Mouse (Mus musculus) kidney, postnatal 0 days (tissue): ENCODE data around the gene Trir. TPM values are rescaled to one million over a fixed set of nuclear protein-coding genes. Genes with fewer than 3 reads are reported as not detected.

Experiments
- ATAC-seq: fragments of 200-750 bp; cut with Nextera tagmentation; replicated peaks from 2 replicates; pipeline ENCODE4 v1.8.0; 2017; ENCODE audit warnings: low read depth, moderate number of reproducible peaks, moderate TSS enrichment, moderate library complexity; ENCODE audit not compliant: low FRiP score
- DNase-seq: peaks from one replicate; pipeline ENCODE4 v3.0.0-alpha.2; 2016; ENCODE audit warnings: low spot score
- H3K27ac ChIP-seq: fragments of 300-500 bp; sonication (generic); 2 replicates; pipeline ENCODE4 v1.5.1; 2014; ENCODE audit warnings: mild to moderate bottlenecking
- H3K27me3 ChIP-seq: fragments of 300-500 bp; sonication (generic); 2 replicates; pipeline ENCODE4 v1.6.1; 2014; ENCODE audit warnings: low read length, mixed read lengths; ENCODE audit not compliant: insufficient read depth
- H3K36me3 ChIP-seq: fragments of 300-500 bp; sonication (generic); 2 replicates; pipeline ENCODE4 v1.6.1; 2014; ENCODE audit warnings: low read length, mixed read lengths; ENCODE audit not compliant: insufficient read depth
- H3K4me1 ChIP-seq: fragments of 300-500 bp; sonication (generic); replicated peaks from 2 replicates; pipeline ENCODE4 v1.6.1; 2014; ENCODE audit warnings: antibody characterized with exemption, low read length, mixed read lengths; ENCODE audit not compliant: insufficient read depth
- H3K4me2 ChIP-seq: fragments of 300-500 bp; sonication (generic); 2 replicates; pipeline ENCODE4 v1.6.1; 2014; ENCODE audit warnings: mild to moderate bottlenecking, low read length, moderate library complexity, mixed read lengths
- H3K4me3 ChIP-seq: fragments of 300-500 bp; sonication (generic); replicated peaks from 2 replicates; pipeline ENCODE4 v1.5.1; 2014; ENCODE audit warnings: low read depth, low read length
- H3K9ac ChIP-seq: fragments of 300-500 bp; sonication (generic); 2 replicates; pipeline ENCODE4 v1.6.1; 2014; ENCODE audit warnings: low read depth, low read length
- H3K9me3 ChIP-seq: fragments of 300-500 bp; sonication (generic); replicated peaks from 2 replicates; pipeline ENCODE4 v1.6.1; 2016; ENCODE audit warnings: low read length, inconsistent platforms, mixed read lengths
- CTCF ChIP-seq: IDR thresholded peaks from 2 replicates; pipeline ENCODE4 v1.5.1; 2016; ENCODE audit warnings: antibody characterized with exemption, low read depth, mild to moderate bottlenecking, moderate library complexity
- WGBS: fragments of 180-500 bp; shearing (Covaris S2); extraction: QIAGEN DNeasy Blood & Tissue Kit; methylation state at CpG from one replicate; pipeline ENCODE4 v1.1.7; 2014; 5-methylcytosine and 5-hydroxymethylcytosine counted together
- polyA plus RNA-seq: library from polyadenylated mRNA; unstranded; fragments of >200 nt; fragmentation: Nextera tagmentation; extraction: Ambion mirVana; gene quantifications from 2 replicates; pipeline ENCODE4 v1.2.1, GENCODE M21; 2015

Trir gene
- polyA plus RNA-seq, 1 experiment from 2014 or later = 131 TPM

DNA sequence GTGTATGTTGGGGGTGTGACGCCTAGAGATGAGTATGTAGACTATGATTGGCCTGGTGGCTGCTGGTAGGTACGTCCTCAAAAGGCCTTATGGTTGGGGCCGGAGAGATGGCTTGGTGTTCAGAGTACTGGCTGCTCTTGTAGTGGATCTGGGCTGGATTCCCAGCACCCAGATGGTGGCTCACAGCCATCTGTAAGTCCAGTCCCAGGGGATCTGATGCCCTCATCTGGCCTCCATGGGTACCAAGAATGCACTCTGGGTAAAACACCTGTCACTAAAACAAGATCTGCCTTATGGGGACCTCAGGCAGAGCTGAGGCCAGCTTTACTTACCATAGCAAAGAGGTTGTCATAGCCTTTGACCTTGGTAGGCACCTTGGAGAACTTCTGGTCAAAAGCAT is 2.8 kb upstream of the Trir start:
- Histone ChIP-seq H3K27me3 (no peaks in the 10 kb centered on the region), H3K27ac (no peak overlapping the region), H3K4me1 (peaks cover 12% of the 10 kb centered on the region), H3K9me3 (no peaks in the 10 kb centered on the region), H3K4me3 (no peak overlapping the region), H3K9ac (no peak overlapping the region), H3K36me3 (peaks cover 21% of the 10 kb centered on the region), H3K4me2 (peak overlapping the region; percentile 93; the same call in 1 of the 2 replicates)
- TF ChIP-seq CTCF = no peak
- DNase-seq (no peak), ATAC-seq (no peak)
- 94% methylated on average over 3 of the region's 3 CpGs for WGBS

DNA sequence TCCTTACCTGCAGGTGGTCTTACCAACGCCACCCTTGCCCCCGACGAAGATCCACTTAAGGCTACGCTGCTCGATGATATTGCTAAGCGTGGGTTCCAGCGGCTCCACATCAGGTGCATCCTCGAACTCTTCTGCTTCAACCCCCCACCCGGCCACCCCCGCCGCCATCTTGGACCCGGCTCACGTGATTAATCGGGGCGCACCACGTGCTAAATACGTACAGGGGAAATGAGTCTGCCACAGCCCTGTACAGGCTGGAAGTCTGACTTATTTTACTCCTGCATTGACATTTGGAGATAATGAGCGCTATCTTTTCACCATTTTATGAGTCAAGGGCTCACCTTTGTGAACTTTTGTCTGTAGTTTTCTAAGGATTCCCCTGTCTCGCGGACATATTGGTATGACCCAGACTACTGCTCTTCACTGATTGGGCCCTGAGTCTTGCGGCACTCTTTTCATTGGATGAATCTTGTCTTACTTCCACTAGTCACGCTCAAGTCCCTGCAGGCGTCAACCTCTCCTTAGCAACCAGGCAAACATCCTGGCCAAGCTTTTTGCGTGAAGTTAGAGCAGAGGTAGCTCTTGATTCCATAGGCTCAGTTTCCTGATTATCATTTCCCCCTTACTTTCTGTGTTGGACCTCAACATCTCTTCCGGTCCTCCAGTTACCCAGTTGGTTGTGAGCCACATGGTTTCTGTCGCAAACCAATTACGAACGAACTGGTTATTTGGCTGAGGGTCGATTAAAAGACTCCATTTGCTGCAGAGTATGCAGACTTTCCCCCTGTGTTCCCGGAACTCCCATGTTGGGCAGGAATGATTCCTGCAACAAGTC is 1.3 kb upstream of the Trir start, which contains the start of gene Asna1:
Gene Asna1, minus strand, starts transcription at position 184 of the 835 bp plus-strand sequence.
- TF ChIP-seq CTCF = no peak
- ATAC-seq (peak; percentile 92), DNase-seq (peak; percentile 99)
- Histone ChIP-seq H3K27ac (peak within 1 kb of the TSS; percentile 91), H3K9me3 (no peaks in the 10 kb centered on the region), H3K9ac (peak within 1 kb of the TSS; percentile 77), H3K4me1 (peaks cover 14% of the 10 kb centered on the region), H3K27me3 (no peaks in the 10 kb centered on the region), H3K36me3 (peaks cover 18% of the 10 kb centered on the region; the same call in 1 of the 2 replicates), H3K4me3 (peak within 1 kb of the TSS; percentile 82), H3K4me2 (peak within 1 kb of the TSS; percentile 93)
- WGBS = 5% methylated on average over 30 of the region's 30 CpGs

DNA sequence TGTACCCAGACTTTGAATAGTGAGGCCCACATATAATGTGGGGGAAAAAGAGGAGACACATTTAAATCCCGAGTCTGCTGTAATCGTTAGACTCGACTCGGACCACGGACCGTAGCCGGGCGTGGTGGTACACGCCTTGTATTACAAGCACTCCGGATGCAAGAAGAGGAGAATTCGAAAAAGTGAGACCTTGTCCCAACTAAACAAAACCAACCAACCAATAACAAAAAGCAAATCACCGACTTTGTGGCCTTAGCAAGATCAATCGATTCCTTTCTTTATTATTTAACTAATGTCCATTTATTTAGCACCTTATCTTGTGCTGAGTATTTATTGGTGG is 863 bp downstream of the Trir start:
- Histone ChIP-seq H3K4me1 (peaks cover 14% of the 10 kb centered on the region), H3K27ac (peak overlapping the region; percentile 91), H3K4me3 (peak overlapping the region; percentile 98), H3K9me3 (no peaks in the 10 kb centered on the region), H3K4me2 (peak overlapping the region; percentile 50), H3K36me3 (peaks cover 29% of the 10 kb centered on the region), H3K9ac (peak overlapping the region; percentile 99), H3K27me3 (no peaks in the 10 kb centered on the region)
- DNase-seq (no peak), ATAC-seq (no peak)
- no peak for TF ChIP-seq CTCF
- 1% methylated on average over 13 of the region's 13 CpGs for WGBS

DNA sequence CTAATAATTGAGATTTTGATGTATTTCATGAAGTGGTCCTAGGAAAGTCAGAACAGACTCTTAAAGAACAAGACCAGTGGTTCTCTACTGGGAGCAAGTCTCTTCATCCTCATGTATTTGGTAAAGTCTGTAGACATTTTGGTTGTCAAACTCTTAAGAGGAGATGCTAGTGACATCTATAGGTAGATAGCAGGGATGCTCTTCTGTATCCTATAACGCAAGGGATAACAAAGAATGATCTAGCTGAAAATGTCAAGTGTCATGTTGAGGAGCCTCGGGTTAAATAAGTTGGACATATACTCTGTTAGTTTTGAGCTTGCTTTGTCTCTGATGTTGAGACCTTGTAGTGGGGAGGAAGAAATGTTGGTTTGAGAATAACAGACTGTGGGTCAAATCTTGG is 1.3 kb downstream of the Trir start:
- H3K4me2 ChIP-seq = peak overlapping the region; percentile 50
- ATAC-seq (no peak), DNase-seq (peak; percentile 17)
- peaks cover 29% of the 10 kb centered on the region for H3K36me3 ChIP-seq
- no peaks in the 10 kb centered on the region for H3K27me3 ChIP-seq
- H3K4me3 ChIP-seq = peak overlapping the region; percentile 98
- 8% methylated on average over 2 of the region's 2 CpGs for WGBS
- H3K9me3 ChIP-seq = no peaks in the 10 kb centered on the region
- no peak overlapping the region for H3K27ac ChIP-seq
- H3K4me1 ChIP-seq = peaks cover 14% of the 10 kb centered on the region
- H3K9ac ChIP-seq = peak overlapping the region; percentile 99
- no peak for TF ChIP-seq CTCF

DNA sequence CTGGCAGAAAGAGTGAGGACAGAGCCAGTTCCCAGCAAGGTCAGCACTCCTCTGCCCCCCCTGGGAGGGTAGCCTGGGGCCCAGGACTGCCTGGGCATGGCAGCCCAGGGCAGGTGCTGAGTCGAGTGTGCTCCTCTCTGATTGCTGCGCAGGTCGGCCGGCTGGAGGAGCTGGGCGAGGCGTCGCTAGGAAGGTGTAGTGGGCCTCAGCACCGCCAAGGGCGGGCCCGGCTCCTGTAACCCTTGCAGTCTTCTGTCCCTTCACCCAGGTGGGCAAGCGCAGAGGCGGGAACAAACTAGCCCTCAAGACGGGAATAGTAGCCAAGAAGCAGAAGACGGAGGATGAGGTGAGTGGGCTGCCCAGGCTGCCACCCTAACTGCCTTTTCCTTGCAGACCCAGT is 2.6 kb downstream of the Trir start:
- no peak for DNase-seq

DNA sequence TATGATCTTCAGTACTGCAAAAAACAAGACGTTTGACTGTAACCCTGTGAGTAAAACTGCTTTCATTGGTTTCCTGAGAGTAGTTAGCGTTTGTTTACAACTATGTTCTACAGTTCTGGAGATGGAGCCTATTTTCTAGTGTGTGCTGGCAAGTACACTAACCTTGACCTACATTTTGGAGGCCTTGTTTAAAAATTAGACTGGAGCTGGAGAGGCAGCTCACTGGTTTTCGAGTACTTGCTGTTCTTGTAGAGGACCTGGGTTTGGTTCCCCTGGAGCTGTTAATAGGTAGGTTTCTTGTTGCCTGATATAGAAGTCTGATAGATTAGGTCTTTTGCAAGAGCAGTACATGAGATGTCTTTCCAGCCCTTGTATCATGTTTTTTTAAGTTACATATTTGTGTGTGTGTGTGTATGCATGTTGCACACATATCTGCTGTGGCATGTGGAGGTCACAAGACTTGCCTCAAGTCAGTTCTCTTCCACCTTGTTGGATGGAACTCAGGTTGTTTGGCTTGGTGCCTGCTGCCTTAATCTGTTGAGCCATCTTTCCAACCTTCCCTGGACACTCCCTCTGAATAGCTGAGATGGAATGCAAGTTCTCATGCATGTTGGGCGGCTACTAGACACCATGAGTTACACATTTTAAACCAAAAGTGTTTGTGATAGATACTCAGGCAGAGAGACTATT is 6.1 kb downstream of the Trir start:
- no peak for ATAC-seq
- TF ChIP-seq CTCF = no peak

More for the DNA sequence above, 2.6 kb downstream of the Trir start:
- H3K9ac ChIP-seq = no peak overlapping the region
- H3K4me2 ChIP-seq = peak overlapping the region; percentile 50; the same call in 1 of the 2 replicates
- no peaks in the 10 kb centered on the region for H3K9me3 ChIP-seq
- no peaks in the 10 kb centered on the region for H3K27me3 ChIP-seq
- H3K4me3 ChIP-seq = no peak overlapping the region
- no peak for ATAC-seq
- peaks cover 26% of the 10 kb centered on the region for H3K36me3 ChIP-seq
- H3K27ac ChIP-seq = no peak overlapping the region
- no peak for TF ChIP-seq CTCF
- 88% methylated on average over 14 of the region's 14 CpGs for WGBS
- peaks cover 12% of the 10 kb centered on the region for H3K4me1 ChIP-seq

More for the DNA sequence above, 6.1 kb downstream of the Trir start:
- Histone ChIP-seq H3K4me3 (no peak overlapping the region), H3K4me1 (peaks cover 13% of the 10 kb centered on the region; the same call in 1 of the 2 replicates), H3K9ac (no peak overlapping the region), H3K27ac (peak overlapping the region; percentile 54; the same call in 1 of the 2 replicates), H3K27me3 (no peaks in the 10 kb centered on the region), H3K36me3 (peaks cover 26% of the 10 kb centered on the region), H3K4me2 (no peak overlapping the region), H3K9me3 (no peaks in the 10 kb centered on the region)
- 80% methylated on average over 4 of the region's 4 CpGs for WGBS
- DNase-seq = no peak
